Mouse (Mus musculus) MEL (cell line): ENCODE measurements around the gene Dlgap1.

Experiments used
- CTCF ChIP-seq, 3 experiments: IDR thresholded peaks in 2 of 3; conservative IDR thresholded peaks in 1 of 3; 2 replicates each; pipeline ENCODE4 v1.5.1; 2011 to 2012; ENCODE audit warnings: low read length in 3 of 3, low read depth in 2 of 3, mild to moderate bottlenecking in 2 of 3, improper control_type of control experiment in 1 of 3, inconsistent platforms in 1 of 3, mixed read lengths in 1 of 3, moderate library complexity in 1 of 3; ENCODE audit not compliant: control insufficient read depth in 1 of 3, insufficient read depth in 1 of 3, poor library complexity in 1 of 3, severe bottlenecking in 1 of 3
- EP300 ChIP-seq, 2 experiments: IDR thresholded peaks; 2 replicates each; pipeline ENCODE4 v1.6.1; 2011; ENCODE audit warnings: improper control_type of control experiment in 2 of 2, low read length in 2 of 2, low read depth in 1 of 2, mild to moderate bottlenecking in 1 of 2
- RAD21 ChIP-seq: IDR thresholded peaks from 2 replicates; pipeline ENCODE4 v1.6.1; 2011; ENCODE audit warnings: mild to moderate bottlenecking, low read depth, low read length, improper control_type of control experiment
- RCOR1 ChIP-seq: IDR thresholded peaks from 2 replicates; pipeline ENCODE4 v1.6.1; 2012; ENCODE audit warnings: low read depth, mild to moderate bottlenecking, inconsistent platforms, low read length, improper control_type of control experiment
- USF2 ChIP-seq, 2 experiments: IDR thresholded peaks; 2 replicates each; pipeline ENCODE4 v1.6.1; 2011 to 2012; ENCODE audit warnings: improper control_type of control experiment in 2 of 2, low read length in 2 of 2, borderline replicate concordance in 1 of 2, inconsistent platforms in 1 of 2, low read depth in 1 of 2, mild to moderate bottlenecking in 1 of 2; ENCODE audit not compliant: insufficient read depth in 1 of 2

- TF ChIP-seq RCOR1 = no peak
- TF ChIP-seq USF2 (IDR thresholded peaks at IDR 0.05; ENCODE audit: borderline replicate concordance in 1 of 2, insufficient read depth in 1 of 2, low read depth in 1 of 2, low read length in 2 of 2) = no peak
- TF ChIP-seq CTCF (IDR thresholded peaks at IDR 0.05 in 2 of 3, conservative IDR thresholded peaks at IDR 0.05 in 1 of 3; ENCODE audit: control insufficient read depth in 1 of 3, insufficient read depth in 1 of 3, low read depth in 2 of 3, low read length in 3 of 3, poor library complexity in 1 of 3, severe bottlenecking in 1 of 3) = no peak
- no peak for TF ChIP-seq RAD21
- no peak for TF ChIP-seq EP300 (IDR thresholded peaks at IDR 0.05; ENCODE audit: low read depth in 1 of 2, low read length in 2 of 2)
Measured at GRCm38 (mm10) chr17:70664484-70665040, 695.7 kb downstream of the Dlgap1 start.
